Mouse (Mus musculus): ENCODE results near the gene Clip4. TPM values are rescaled to one million over a fixed set of nuclear protein-coding genes. Genes with fewer than 3 reads are reported as not detected.

The Clip4 gene
- polyA plus RNA-seq, 1 experiment from 2014 or later, result 8.9 TPM

- H3K9me3 ChIP-seq, result no peaks in the 10 kb centered on the region
- ATAC-seq (ENCODE audit: low FRiP score), result no peak
- no peak overlapping the region for H3K9ac ChIP-seq
- 94% methylated on average over 3 of the region's 3 CpGs for WGBS
- no peaks in the 10 kb centered on the region for H3K27me3 ChIP-seq
- peaks cover 11% of the 10 kb centered on the region for H3K4me1 ChIP-seq
- H3K36me3 ChIP-seq (replicated peaks), result no peaks in the 10 kb centered on the region
- H3K27ac ChIP-seq, result no peak overlapping the region
- no peak overlapping the region for H3K4me3 ChIP-seq (replicated peaks)
- no peak overlapping the region for H3K4me2 ChIP-seq
These were observed 2.4 kb downstream of the Clip4 start for GRCm38 (mm10) chr17:71770696-71771095.

GRCm38 (mm10) chr17:71774173-71774572 is 5.9 kb downstream of the Clip4 start:
- no peak overlapping the region for H3K27ac ChIP-seq
- no peak overlapping the region for H3K9ac ChIP-seq
- H3K4me3 ChIP-seq (replicated peaks), result no peak overlapping the region
- 72% methylated on average over 4 of the region's 4 CpGs for WGBS
- no peaks in the 10 kb centered on the region for H3K27me3 ChIP-seq
- no peaks in the 10 kb centered on the region for H3K36me3 ChIP-seq (replicated peaks)
- ATAC-seq (ENCODE audit: low FRiP score), result no peak
- H3K4me1 ChIP-seq, result peaks cover 9% of the 10 kb centered on the region
- H3K9me3 ChIP-seq, result peaks cover 9% of the 10 kb centered on the region; the same call in 1 of the 2 replicates
- no peak overlapping the region for H3K4me2 ChIP-seq

- Histone ChIP-seq H3K9me3 (peaks cover 9% of the 10 kb centered on the region; the same call in 1 of the 2 replicates), H3K9ac (no peak overlapping the region), H3K36me3 (replicated peaks) (no peaks in the 10 kb centered on the region), H3K4me1 (no peaks in the 10 kb centered on the region; the same call in 1 of the 2 replicates), H3K27me3 (no peaks in the 10 kb centered on the region), H3K4me3 (replicated peaks) (no peak overlapping the region), H3K27ac (no peak overlapping the region), H3K4me2 (no peak overlapping the region)
- WGBS, result 79% methylated on average over 4 of the region's 4 CpGs
- no peak for ATAC-seq (ENCODE audit: low FRiP score)
These were observed 7.0 kb downstream of the Clip4 start for GRCm38 (mm10) chr17:71775279-71775678.

- Histone ChIP-seq H3K4me3 (replicated peaks) (no peak overlapping the region), H3K9me3 (peaks cover 9% of the 10 kb centered on the region; the same call in 1 of the 2 replicates), H3K36me3 (replicated peaks) (no peaks in the 10 kb centered on the region), H3K4me2 (no peak overlapping the region), H3K27ac (no peak overlapping the region), H3K4me1 (peaks cover 14% of the 10 kb centered on the region), H3K9ac (no peak overlapping the region), H3K27me3 (peaks cover 4% of the 10 kb centered on the region)
- ATAC-seq (ENCODE audit: low FRiP score), result no peak
- 77% methylated on average over 3 of the region's 3 CpGs for WGBS
These were observed 10.4 kb downstream of the Clip4 start for GRCm38 (mm10) chr17:71778696-71779095.

GRCm38 (mm10) chr17:71780490-71780889 is 12.2 kb downstream of the Clip4 start:
- no peak for ATAC-seq (ENCODE audit: low FRiP score)
- H3K27ac ChIP-seq, result no peak overlapping the region
- WGBS, result 96% methylated on average over 2 of the region's 2 CpGs

GRCm38 (mm10) chr17:71780945-71781344 is 12.7 kb downstream of the Clip4 start:
- Histone ChIP-seq H3K4me1 (peaks cover 23% of the 10 kb centered on the region), H3K27me3 (peaks cover 4% of the 10 kb centered on the region), H3K4me2 (no peak overlapping the region), H3K36me3 (replicated peaks) (no peaks in the 10 kb centered on the region), H3K4me3 (replicated peaks) (no peak overlapping the region), H3K9ac (no peak overlapping the region), H3K27ac (no peak overlapping the region), H3K9me3 (peaks cover 9% of the 10 kb centered on the region; the same call in 1 of the 2 replicates)
- no peak for ATAC-seq (ENCODE audit: low FRiP score)
- 82% methylated on average over 4 of the region's 4 CpGs for WGBS

More at GRCm38 (mm10) chr17:71780490-71780889, 12.2 kb downstream of the Clip4 start:
- Histone ChIP-seq H3K4me1 (peaks cover 23% of the 10 kb centered on the region), H3K36me3 (replicated peaks) (no peaks in the 10 kb centered on the region), H3K9ac (no peak overlapping the region), H3K9me3 (peaks cover 9% of the 10 kb centered on the region; the same call in 1 of the 2 replicates), H3K27me3 (peaks cover 4% of the 10 kb centered on the region), H3K4me3 (replicated peaks) (no peak overlapping the region), H3K4me2 (no peak overlapping the region)

GRCm38 (mm10) chr17:71782242-71782698 is 14.0 kb downstream of the Clip4 start:
- Histone ChIP-seq H3K27me3 (peaks cover 4% of the 10 kb centered on the region), H3K4me1 (peaks cover 23% of the 10 kb centered on the region), H3K9ac (peak overlapping the region; percentile 94), H3K4me3 (replicated peaks) (peak overlapping the region; percentile 91), H3K4me2 (peak overlapping the region; percentile 81), H3K9me3 (peaks cover 9% of the 10 kb centered on the region; the same call in 1 of the 2 replicates), H3K36me3 (replicated peaks) (no peaks in the 10 kb centered on the region), H3K27ac (peak overlapping the region; percentile 61)
- peak; percentile 85 for ATAC-seq (ENCODE audit: low FRiP score)
- WGBS, result 0% methylated on average over 11 of the region's 29 CpGs

- H3K9me3 ChIP-seq, result peaks cover 9% of the 10 kb centered on the region; the same call in 1 of the 2 replicates
- under 1% methylated on average over 41 of the region's 59 CpGs for WGBS
- peaks cover 4% of the 10 kb centered on the region for H3K27me3 ChIP-seq
- peak overlapping the region; percentile 61 for H3K27ac ChIP-seq
- peaks cover 23% of the 10 kb centered on the region for H3K4me1 ChIP-seq
- peak overlapping the region; percentile 81 for H3K4me2 ChIP-seq
- peak overlapping the region; percentile 94 for H3K9ac ChIP-seq
- ATAC-seq (ENCODE audit: low FRiP score), result peak; percentile 80
- 0 out of 2 replicates have a peak, but pooled peaks cover 2% of the 10 kb centered on the region for H3K36me3 ChIP-seq (replicated peaks)
- H3K4me3 ChIP-seq (replicated peaks), result peak overlapping the region; percentile 91
These were observed 14.6 kb downstream of the Clip4 start for GRCm38 (mm10) chr17:71782699-71783365.

GRCm38 (mm10) chr17:71783366-71783735 is 15.1 kb downstream of the Clip4 start:
- peak; percentile 10; the same call in 1 of the 2 replicates for ATAC-seq (ENCODE audit: low FRiP score)
- 5% methylated on average over 10 of the region's 10 CpGs for WGBS
- H3K9ac ChIP-seq, result peak overlapping the region; percentile 94
- peak overlapping the region; percentile 91 for H3K4me3 ChIP-seq (replicated peaks)
- H3K9me3 ChIP-seq, result peaks cover 6% of the 10 kb centered on the region; the same call in 1 of the 2 replicates
- H3K27ac ChIP-seq, result no peak overlapping the region
- H3K27me3 ChIP-seq, result peaks cover 4% of the 10 kb centered on the region
- peak overlapping the region; percentile 81 for H3K4me2 ChIP-seq
- peaks cover 23% of the 10 kb centered on the region for H3K4me1 ChIP-seq
- H3K36me3 ChIP-seq (replicated peaks), result peaks cover 2% of the 10 kb centered on the region; the same call in 1 of the 2 replicates

- Histone ChIP-seq H3K4me3 (replicated peaks) (no peak overlapping the region), H3K9ac (no peak overlapping the region), H3K4me2 (no peak overlapping the region), H3K36me3 (replicated peaks) (peaks cover 12% of the 10 kb centered on the region; the same call in 1 of the 2 replicates), H3K27ac (no peak overlapping the region), H3K9me3 (no peaks in the 10 kb centered on the region), H3K4me1 (peaks cover 23% of the 10 kb centered on the region), H3K27me3 (peaks cover 4% of the 10 kb centered on the region)
- ATAC-seq (ENCODE audit: low FRiP score), result no peak
These were observed 18.2 kb downstream of the Clip4 start for GRCm38 (mm10) chr17:71786456-71786855.

- Histone ChIP-seq H3K27ac (no peak overlapping the region), H3K4me1 (no peaks in the 10 kb centered on the region), H3K4me2 (no peak overlapping the region), H3K9me3 (no peaks in the 10 kb centered on the region), H3K4me3 (replicated peaks) (no peak overlapping the region), H3K27me3 (no peaks in the 10 kb centered on the region), H3K9ac (no peak overlapping the region), H3K36me3 (replicated peaks) (peaks cover 38% of the 10 kb centered on the region)
- ATAC-seq (ENCODE audit: low FRiP score), result no peak
- WGBS, result 92% methylated on average over 4 of the region's 4 CpGs
These were observed 22.8 kb downstream of the Clip4 start for GRCm38 (mm10) chr17:71791109-71791508.

GRCm38 (mm10) chr17:71791622-71792021 is 23.3 kb downstream of the Clip4 start:
- H3K36me3 ChIP-seq (replicated peaks), result peaks cover 38% of the 10 kb centered on the region
- no peaks in the 10 kb centered on the region for H3K27me3 ChIP-seq
- no peak overlapping the region for H3K27ac ChIP-seq
- no peak overlapping the region for H3K4me2 ChIP-seq
- H3K4me1 ChIP-seq, result no peaks in the 10 kb centered on the region
- no peak overlapping the region for H3K4me3 ChIP-seq (replicated peaks)
- WGBS, result 85% methylated on average over 4 of the region's 4 CpGs
- ATAC-seq (ENCODE audit: low FRiP score), result no peak
- no peak overlapping the region for H3K9ac ChIP-seq
- no peaks in the 10 kb centered on the region for H3K9me3 ChIP-seq
